Mouse (Mus musculus): ENCODE data around the gene Llgl1.

- no peak for TF ChIP-seq POLR2A (IDR thresholded peaks at IDR 0.05; ENCODE audit: control insufficient read depth, low read depth, low read length)
- no peak for TF ChIP-seq CTCF (IDR thresholded peaks at IDR 0.05; ENCODE audit: control insufficient read depth, insufficient read depth, insufficient replicate concordance, low read depth, low read length)
These were observed 10.2 kb downstream of the Llgl1 start for GRCm38 (mm10) chr11:60709481-60710465.
